Mouse (Mus musculus) hindbrain, embryonic 16.5 days (tissue): Measurements from ENCODE around the gene Tes. TPM values are rescaled to one million over a fixed set of nuclear protein-coding genes. Genes with fewer than 3 reads are reported as not detected.
"Not testable (repeated sequence)": the region's sequence is repeated elsewhere in the genome, so short reads cannot be mapped to it uniquely, and the experiment has no call there.

Experiments
- ATAC-seq: fragments of 200-750 bp; cut with Nextera tagmentation; 2 replicates; pipeline ENCODE4 v1.8.0; 2017; ENCODE audit warnings: moderate TSS enrichment, moderate library complexity
- H3K27ac ChIP-seq: fragments of 300-500 bp; sonication (generic); 2 replicates; pipeline ENCODE4 v1.5.1; 2014; ENCODE audit warnings: low read depth, mild to moderate bottlenecking, control low read depth, low read length, moderate library complexity
- H3K27me3 ChIP-seq: fragments of 300-500 bp; sonication (generic); replicated peaks from 2 replicates; pipeline ENCODE4 v1.6.1; 2014; ENCODE audit warnings: low read length; ENCODE audit not compliant: control insufficient read depth, insufficient read depth
- H3K36me3 ChIP-seq: fragments of 300-500 bp; sonication (generic); 2 replicates; pipeline ENCODE4 v1.6.1; 2014; ENCODE audit warnings: mild to moderate bottlenecking, low read length, moderate library complexity, mixed read lengths; ENCODE audit not compliant: control insufficient read depth, insufficient read depth
- H3K4me1 ChIP-seq: fragments of 300-500 bp; sonication (generic); 2 replicates; pipeline ENCODE4 v1.6.1; 2014; ENCODE audit warnings: low read depth, low read length; ENCODE audit not compliant: control insufficient read depth, insufficient read depth
- H3K4me2 ChIP-seq: fragments of 300-500 bp; sonication (generic); 2 replicates; pipeline ENCODE4 v1.6.1; 2014; ENCODE audit warnings: mild to moderate bottlenecking, low read length, control low read depth, moderate library complexity
- H3K4me3 ChIP-seq: fragments of 300-500 bp; sonication (generic); 2 replicates; pipeline ENCODE4 v1.5.1; 2014; ENCODE audit warnings: mild to moderate bottlenecking, low read length, control low read depth, moderate library complexity
- H3K9ac ChIP-seq: fragments of 300-500 bp; sonication (generic); 2 replicates; pipeline ENCODE4 v1.6.1; 2014; ENCODE audit warnings: low read depth, mild to moderate bottlenecking, control low read depth, low read length, moderate library complexity
- H3K9me3 ChIP-seq: fragments of 300-500 bp; sonication (generic); 2 replicates; pipeline ENCODE4 v1.6.1; 2014; ENCODE audit warnings: mild to moderate bottlenecking, low read length, moderate library complexity; ENCODE audit not compliant: control insufficient read depth
- WGBS: fragments of 180-500 bp; shearing (Covaris S2); extraction: QIAGEN DNeasy Blood & Tissue Kit; methylation state at CpG from one replicate; pipeline ENCODE4 v1.1.7; 2014; 5-methylcytosine and 5-hydroxymethylcytosine counted together
- polyA plus RNA-seq: library from polyadenylated mRNA; unstranded; fragments of >200 nt; fragmentation: Nextera tagmentation; extraction: Ambion mirVana; gene quantifications from 2 replicates; pipeline ENCODE4 v1.2.1, GENCODE M21; 2015

The Tes gene
- polyA plus RNA-seq, 1 experiment from 2014 or later = 55.5 TPM

- no peaks in the 10 kb centered on the region for H3K9me3 ChIP-seq
- H3K4me2 ChIP-seq = no peak overlapping the region
- WGBS = 86% methylated on average over 2 of the region's 2 CpGs
- no peak for ATAC-seq
- H3K4me3 ChIP-seq = no peak overlapping the region
- H3K9ac ChIP-seq = no peak overlapping the region
- H3K27me3 ChIP-seq = no peaks in the 10 kb centered on the region
- H3K4me1 ChIP-seq = no peaks in the 10 kb centered on the region
- no peaks in the 10 kb centered on the region for H3K36me3 ChIP-seq
- H3K27ac ChIP-seq = no peak overlapping the region
These were observed 10.2 kb upstream of the Tes start for GRCm38 (mm10) chr6:17054781-17055180.

GRCm38 (mm10) chr6:17055659-17056058, 9.3 kb upstream of the Tes start:
- no peak overlapping the region for H3K27ac ChIP-seq
- no peaks in the 10 kb centered on the region for H3K4me1 ChIP-seq
- ATAC-seq = no peak
- no peaks in the 10 kb centered on the region for H3K36me3 ChIP-seq
- H3K4me2 ChIP-seq = no peak overlapping the region
- no peak overlapping the region for H3K9ac ChIP-seq
- 63% methylated on average over 2 of the region's 2 CpGs for WGBS
- H3K27me3 ChIP-seq = no peaks in the 10 kb centered on the region
- H3K4me3 ChIP-seq = no peak overlapping the region
- H3K9me3 ChIP-seq = no peaks in the 10 kb centered on the region

- H3K9me3 ChIP-seq = no peaks in the 10 kb centered on the region
- H3K9ac ChIP-seq = no peak overlapping the region
- ATAC-seq = no peak
- WGBS = 87% methylated on average over 2 of the region's 2 CpGs
- H3K4me3 ChIP-seq = no peak overlapping the region
- H3K27me3 ChIP-seq = no peaks in the 10 kb centered on the region
- H3K27ac ChIP-seq = no peak overlapping the region
- H3K36me3 ChIP-seq = no peaks in the 10 kb centered on the region
- H3K4me2 ChIP-seq = no peak overlapping the region
- no peaks in the 10 kb centered on the region for H3K4me1 ChIP-seq
These were observed 5.4 kb upstream of the Tes start for GRCm38 (mm10) chr6:17059501-17059900.

- no peaks in the 10 kb centered on the region for H3K36me3 ChIP-seq
- no peak for ATAC-seq
- WGBS = 78% methylated on average over 2 of the region's 2 CpGs
- H3K27me3 ChIP-seq = no peaks in the 10 kb centered on the region
- H3K27ac ChIP-seq = no peak overlapping the region
- H3K4me1 ChIP-seq = no peaks in the 10 kb centered on the region
- H3K4me2 ChIP-seq = no peak overlapping the region
- no peaks in the 10 kb centered on the region for H3K9me3 ChIP-seq
- no peak overlapping the region for H3K9ac ChIP-seq
- no peak overlapping the region for H3K4me3 ChIP-seq
These were observed 4.8 kb upstream of the Tes start for GRCm38 (mm10) chr6:17060154-17060553.

- not testable (repeated sequence) for H3K4me1 ChIP-seq, H3K9ac ChIP-seq, H3K27me3 ChIP-seq, H3K9me3 ChIP-seq, H3K36me3 ChIP-seq, ATAC-seq, H3K4me3 ChIP-seq, H3K27ac ChIP-seq, H3K4me2 ChIP-seq
- WGBS = 80% methylated on average over 4 of the region's 4 CpGs
These were observed 3.1 kb upstream of the Tes start for GRCm38 (mm10) chr6:17061826-17062225.

- WGBS = 54% methylated on average over 6 of the region's 6 CpGs
- H3K27ac ChIP-seq = no peak overlapping the region
- no peak overlapping the region for H3K4me3 ChIP-seq
- peaks cover 8% of the 10 kb centered on the region for H3K4me1 ChIP-seq
- H3K27me3 ChIP-seq = no peaks in the 10 kb centered on the region
- H3K9ac ChIP-seq = no peak overlapping the region
- H3K9me3 ChIP-seq = no peaks in the 10 kb centered on the region
- no peaks in the 10 kb centered on the region for H3K36me3 ChIP-seq
- no peak for ATAC-seq
- no peak overlapping the region for H3K4me2 ChIP-seq
These were observed 2.6 kb upstream of the Tes start for GRCm38 (mm10) chr6:17062366-17062765.

GRCm38 (mm10) chr6:17065791-17066169, 831 bp downstream of the Tes start:
- H3K9ac ChIP-seq = peak overlapping the region; percentile 75
- WGBS = 6% methylated on average over 12 of the region's 12 CpGs
- H3K9me3 ChIP-seq = no peaks in the 10 kb centered on the region
- H3K4me2 ChIP-seq = peak overlapping the region; percentile 60
- H3K27me3 ChIP-seq = no peaks in the 10 kb centered on the region
- H3K4me1 ChIP-seq = peaks cover 8% of the 10 kb centered on the region
- H3K36me3 ChIP-seq = no peaks in the 10 kb centered on the region
- H3K27ac ChIP-seq = peak overlapping the region; percentile 1; the same call in 1 of the 2 replicates
- peak overlapping the region; percentile 67 for H3K4me3 ChIP-seq
- peak; percentile 49 for ATAC-seq

- ATAC-seq = no peak
- Histone ChIP-seq H3K4me3 (peak overlapping the region; percentile 67), H3K27ac (no peak overlapping the region), H3K36me3 (no peaks in the 10 kb centered on the region), H3K4me2 (peak overlapping the region; percentile 60), H3K9ac (no peak overlapping the region), H3K4me1 (peaks cover 8% of the 10 kb centered on the region), H3K27me3 (no peaks in the 10 kb centered on the region), H3K9me3 (no peaks in the 10 kb centered on the region)
- WGBS = 63% methylated on average over 11 of the region's 11 CpGs
These were observed 1.4 kb downstream of the Tes start for GRCm38 (mm10) chr6:17066211-17066940.

GRCm38 (mm10) chr6:17071899-17072298, 7.0 kb downstream of the Tes start:
- WGBS = 94% methylated on average over 3 of the region's 3 CpGs
- H3K4me1 ChIP-seq = no peaks in the 10 kb centered on the region
- H3K27ac ChIP-seq = no peak overlapping the region
- ATAC-seq = no peak
- H3K4me3 ChIP-seq = no peak overlapping the region
- H3K27me3 ChIP-seq = no peaks in the 10 kb centered on the region
- no peaks in the 10 kb centered on the region for H3K36me3 ChIP-seq
- no peak overlapping the region for H3K4me2 ChIP-seq
- H3K9me3 ChIP-seq = no peaks in the 10 kb centered on the region
- H3K9ac ChIP-seq = no peak overlapping the region
